Mouse (Mus musculus): ENCODE data around the gene Pa2g4.

DNA sequence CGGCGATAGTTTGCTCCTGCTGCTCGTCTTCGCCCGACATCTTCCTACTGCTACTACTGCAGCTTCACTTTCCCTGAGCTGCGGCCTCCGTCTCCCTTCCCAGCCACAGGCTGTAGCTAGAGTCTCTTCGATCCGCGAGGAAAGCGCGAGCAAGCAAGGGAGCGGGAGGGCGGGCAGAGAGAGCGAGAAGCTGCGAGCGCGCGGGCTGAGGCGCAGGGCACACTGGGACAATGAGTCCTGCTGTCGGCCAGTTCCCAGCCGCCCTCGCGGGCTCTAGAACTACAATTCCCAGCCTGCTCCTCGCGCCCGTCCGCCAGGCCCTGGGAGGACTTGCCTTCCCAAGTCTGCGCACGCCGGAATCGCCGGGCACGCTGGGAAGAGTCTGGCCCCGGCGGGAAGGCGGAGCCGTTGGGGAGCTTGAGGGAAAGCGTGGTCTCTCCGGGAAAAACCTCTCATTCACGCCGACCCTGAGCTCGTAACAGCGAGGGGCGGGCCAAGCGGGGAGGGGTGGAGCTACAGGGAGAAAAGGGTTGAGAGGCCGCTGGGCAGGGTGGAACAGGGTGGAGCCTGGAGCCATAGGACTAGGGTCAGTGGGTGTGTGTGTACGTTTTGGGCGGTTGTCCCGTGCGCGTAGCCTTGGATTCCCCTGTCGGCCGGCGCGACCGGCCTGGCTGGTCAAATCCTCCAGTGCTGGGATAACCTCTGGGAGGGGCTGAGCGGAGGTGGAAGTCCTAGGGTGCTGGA, at the start of gene Pa2g4:
- TF ChIP-seq CTCF (IDR thresholded peaks at IDR 0.05; ENCODE audit: low read depth) (peak; percentile 43), EP300 (IDR thresholded peaks at IDR 0.05; ENCODE audit: low read depth) (0 out of 2 replicates have a peak, but pooled peaks have one; percentile 0)

Measured in liver, embryonic 14.5 days (tissue).